Mouse (Mus musculus) activated CD4-positive, CD25-positive, alpha-beta regulatory T cell (primary cell): ENCODE measurements around the gene Gsx1. TPM values are rescaled to one million over a fixed set of nuclear protein-coding genes. Genes with fewer than 3 reads are reported as not detected.

Experiments used
- polyA plus RNA-seq, 2 experiments: library from polyadenylated mRNA; unstranded; fragments of 100-300 nt; shearing (Covaris generic); gene quantifications; one replicate each; pipeline ENCODE4 v1.2.1; 2017

Gene Gsx1
- polyA plus RNA-seq = not detected

GRCm38 (mm10) chr5:147188571-147188975 lies at the start of gene Gsx1:
Gene Gsx1, plus strand, starts transcription at chr5:147188696.

Other genes starting within 250 kb of the Gsx1 start
- gene Gtf3a, start 240.0 kb upstream of the Gsx1 start, polyA plus RNA-seq = 100 to 1,000 TPM; 110 to 128 TPM
- gene Mtif3, start 224.9 kb upstream of the Gsx1 start, polyA plus RNA-seq = 10 to 100 TPM; 35.6 to 39.3 TPM
- 10 to 100 TPM; 31.2 to 37.9 TPM for gene Lnx2, start 112.1 kb upstream of the Gsx1 start, polyA plus RNA-seq
- 100 to 1,000 TPM; 166 to 174 TPM for gene Polr1d, start 111.6 kb upstream of the Gsx1 start, polyA plus RNA-seq
- under 1 TPM in 1 of 2 experiments, not detected in 1; 0.23 TPM for gene Pdx1, start 81.3 kb downstream of the Gsx1 start, polyA plus RNA-seq
- not detected for gene Cdx2, start 118.6 kb downstream of the Gsx1 start, polyA plus RNA-seq
- gene Urad, start 133.7 kb downstream of the Gsx1 start, polyA plus RNA-seq = not detected
- gene Flt3, start 211.8 kb downstream of the Gsx1 start, polyA plus RNA-seq = under 1 TPM in 1 of 2 experiments, not detected in 1; 0.92 TPM
- gene Pan3, start 241.5 kb downstream of the Gsx1 start, polyA plus RNA-seq = 10 to 100 TPM; 40.0 to 56.5 TPM